Mouse (Mus musculus): ENCODE results near the gene Wfdc18. TPM values are rescaled to one million over a fixed set of nuclear protein-coding genes. Genes with fewer than 3 reads are reported as not detected.

Wfdc18 gene
- total and polyA plus RNA-seq, 3 experiments, result not detected

GRCm38 (mm10) chr11:83740443-83740991 lies 31.7 kb downstream of the Wfdc18 start (continued):
- TF ChIP-seq ETS1 (IDR thresholded peaks at IDR 0.05; ENCODE audit: low read depth, low read length), result no peak

GRCm38 (mm10) chr11:83741841-83742240 lies 33.0 kb downstream of the Wfdc18 start:
- no peak for DNase-seq (ENCODE audit: low read depth, low spot score)
- Histone ChIP-seq H3K4me1 (ENCODE audit: control insufficient read depth in 1 of 2, insufficient read depth in 2 of 2, low read length in 2 of 2) (no peaks in the 10 kb centered on the region), H3K27ac (ENCODE audit: control insufficient read depth, low read depth, low read length) (no peak overlapping the region), H3K9me3 (replicated peaks; ENCODE audit: insufficient read depth, low read length) (no peaks in the 10 kb centered on the region), H3K27me3 (ENCODE audit: control insufficient read depth in 1 of 2, insufficient read depth in 2 of 2, low read length in 2 of 2) (peaks cover 27 to 38% of the 10 kb centered on the region in 2 experiments), H3K36me3 (ENCODE audit: control insufficient read depth in 1 of 2, insufficient read depth in 2 of 2, low read length in 2 of 2) (no peaks in the 10 kb centered on the region), H3K4me3 (ENCODE audit: control insufficient read depth in 1 of 2, insufficient read depth in 1 of 2, low read depth in 2 of 2, low read length in 2 of 2) (no peak overlapping the region), H3K79me2 (ENCODE audit: control insufficient read depth, insufficient read depth, low read length, poor library complexity) (no peaks in the 10 kb centered on the region), H3K9ac (ENCODE audit: control insufficient read depth, low read depth, low read length, poor library complexity, severe bottlenecking) (no peak overlapping the region)
- TF ChIP-seq TBP (IDR thresholded peaks at IDR 0.05; ENCODE audit: low read depth, low read length) (no peak), MYC (IDR thresholded peaks at IDR 0.05; ENCODE audit: low read depth, low read length) (no peak), ZC3H11A (IDR thresholded peaks at IDR 0.05; ENCODE audit: low read depth, low read length) (no peak), RCOR1 (IDR thresholded peaks at IDR 0.05; ENCODE audit: low read depth, low read length) (no peak), JUND (IDR thresholded peaks at IDR 0.05; ENCODE audit: low read depth, low read length) (no peak), USF2 (IDR thresholded peaks at IDR 0.05; ENCODE audit: borderline replicate concordance in 1 of 2, insufficient read depth in 1 of 2, low read depth in 1 of 2, low read length in 2 of 2) (no peak), KAT2A (conservative IDR thresholded peaks at IDR 0.05; ENCODE audit: low read depth, low read length) (no peak)

- DNase-seq (ENCODE audit: low read depth, low spot score), result no peak
- H3K9me3 ChIP-seq (replicated peaks; ENCODE audit: insufficient read depth, low read length), result no peaks in the 10 kb centered on the region
- no peaks in the 10 kb centered on the region for H3K4me1 ChIP-seq (ENCODE audit: control insufficient read depth in 1 of 2, insufficient read depth in 2 of 2, low read length in 2 of 2)
- no peak overlapping the region for H3K4me3 ChIP-seq (ENCODE audit: control insufficient read depth in 1 of 2, insufficient read depth in 1 of 2, low read depth in 2 of 2, low read length in 2 of 2)
- TF ChIP-seq MAZ (IDR thresholded peaks at IDR 0.05; ENCODE audit: low read depth, low read length) (no peak), USF1 (IDR thresholded peaks at IDR 0.05; ENCODE audit: low read depth, low read length) (no peak), USF2 (IDR thresholded peaks at IDR 0.05; ENCODE audit: borderline replicate concordance in 1 of 2, insufficient read depth in 1 of 2, low read depth in 1 of 2, low read length in 2 of 2) (no peak), TBP (IDR thresholded peaks at IDR 0.05; ENCODE audit: low read depth, low read length) (no peak), POLR2AphosphoS5 (IDR thresholded peaks at IDR 0.05; ENCODE audit: borderline replicate concordance, low read depth, low read length) (no peak)
- H3K36me3 ChIP-seq (ENCODE audit: control insufficient read depth in 1 of 2, insufficient read depth in 2 of 2, low read length in 2 of 2), result no peaks in the 10 kb centered on the region
- H3K27me3 ChIP-seq (ENCODE audit: control insufficient read depth in 1 of 2, insufficient read depth in 2 of 2, low read length in 2 of 2), result peaks cover 31 to 47% of the 10 kb centered on the region in 2 experiments
- no peak overlapping the region for H3K27ac ChIP-seq (ENCODE audit: control insufficient read depth, low read depth, low read length)
- no peak overlapping the region for H3K9ac ChIP-seq (ENCODE audit: control insufficient read depth, low read depth, low read length, poor library complexity, severe bottlenecking)
- H3K79me2 ChIP-seq (ENCODE audit: control insufficient read depth, insufficient read depth, low read length, poor library complexity), result no peaks in the 10 kb centered on the region
Measured at GRCm38 (mm10) chr11:83742731-83743355, 34.0 kb downstream of the Wfdc18 start.

Measured in MEL (cell line).